Mouse (Mus musculus) small intestine, adult 2 months (tissue): ENCODE data around the gene Zhx3. TPM values are rescaled to one million over a fixed set of nuclear protein-coding genes. Genes with fewer than 3 reads are reported as not detected.

ENCODE experiments used
- H3K27ac ChIP-seq: fragments of 200-500 bp; 2 replicates; pipeline ENCODE4 v1.5.1; 2012; ENCODE audit warnings: low read depth, low read length, control low read depth, inconsistent platforms; ENCODE audit not compliant: insufficient read depth
- H3K27me3 ChIP-seq: fragments of 200-500 bp; 2 replicates; pipeline ENCODE4 v1.6.1; 2012; ENCODE audit warnings: mild to moderate bottlenecking, moderate library complexity, low read length, inconsistent platforms; ENCODE audit not compliant: control insufficient read depth, insufficient read depth
- H3K36me3 ChIP-seq: fragments of 200-500 bp; 2 replicates; pipeline ENCODE4 v1.6.1; 2012; ENCODE audit warnings: mild to moderate bottlenecking, low read length, control low read depth, inconsistent platforms; ENCODE audit not compliant: control insufficient read depth, insufficient read depth
- H3K4me1 ChIP-seq: fragments of 200-500 bp; 2 replicates; pipeline ENCODE4 v1.6.1; 2012; ENCODE audit warnings: low read length, inconsistent platforms, mixed read lengths; ENCODE audit not compliant: control insufficient read depth, insufficient read depth, insufficient read length
- H3K4me3 ChIP-seq: fragments of 200-500 bp; 2 replicates; pipeline ENCODE4 v1.5.1; 2012; ENCODE audit warnings: low read depth, mild to moderate bottlenecking, control low read depth, inconsistent platforms, low read length, moderate library complexity
- CTCF ChIP-seq: fragments of 200-500 bp; IDR thresholded peaks from 2 replicates; pipeline ENCODE4 v1.5.1; 2012; ENCODE audit warnings: low read depth, mild to moderate bottlenecking, control low read depth, inconsistent platforms, low read length, moderate library complexity, mixed read lengths; ENCODE audit not compliant: insufficient replicate concordance, insufficient read length; ENCODE audit errors: extremely low read depth
- POLR2A ChIP-seq: fragments of 200-500 bp; IDR thresholded peaks from 2 replicates; pipeline ENCODE4 v1.6.1; 2012; ENCODE audit warnings: low read depth, mild to moderate bottlenecking, control low read depth, inconsistent platforms, low read length, moderate library complexity
- WGBS: fragments of 180-500 bp; shearing (Covaris S2); methylation state at CpG from one replicate; pipeline ENCODE4 v1.1.7; 2018; 5-methylcytosine and 5-hydroxymethylcytosine counted together
- polyA plus RNA-seq: library from polyadenylated mRNA; depleted of rRNA; stranded (reverse); fragments of >200 nt; gene quantifications from 2 replicates; pipeline ENCODE4 v1.2.3, GENCODE M21; 2012

Gene Zhx3
- polyA plus RNA-seq, 1 experiment = 6.2 TPM

GRCm38 (mm10) chr2:160760433-160761184 is 112.2 kb downstream of the Zhx3 start:
- no peak overlapping the region for H3K4me3 ChIP-seq
- 83% methylated on average over 9 of the region's 9 CpGs for WGBS
- H3K27me3 ChIP-seq = no peaks in the 10 kb centered on the region
- no peak overlapping the region for H3K27ac ChIP-seq
- peaks cover 33% of the 10 kb centered on the region for H3K36me3 ChIP-seq
- TF ChIP-seq POLR2A (no peak), CTCF (peak; percentile 72; the same call in 1 of the 2 replicates)
- H3K4me1 ChIP-seq = no peaks in the 10 kb centered on the region

- H3K27me3 ChIP-seq = no peaks in the 10 kb centered on the region
- 85% methylated on average over 6 of the region's 6 CpGs for WGBS
- peaks cover 57% of the 10 kb centered on the region for H3K36me3 ChIP-seq
- H3K27ac ChIP-seq = no peak overlapping the region
- no peaks in the 10 kb centered on the region for H3K4me1 ChIP-seq
- H3K4me3 ChIP-seq = no peak overlapping the region
- TF ChIP-seq POLR2A (no peak), CTCF (no peak)
Measured at GRCm38 (mm10) chr2:160756583-160757203, 116.1 kb downstream of the Zhx3 start.

GRCm38 (mm10) chr2:160747075-160747474 is 125.7 kb downstream of the Zhx3 start:
- Histone ChIP-seq H3K27me3 (no peaks in the 10 kb centered on the region), H3K4me3 (no peak overlapping the region), H3K36me3 (peaks cover 14% of the 10 kb centered on the region), H3K4me1 (peaks cover 6% of the 10 kb centered on the region; the same call in 1 of the 2 replicates), H3K27ac (no peak overlapping the region)
- no peak for TF ChIP-seq CTCF
- no peak for TF ChIP-seq POLR2A
- 74% methylated on average over 10 of the region's 10 CpGs for WGBS

- peaks cover 11% of the 10 kb centered on the region for H3K36me3 ChIP-seq
Measured at GRCm38 (mm10) chr2:160746637-160747036, 126.2 kb downstream of the Zhx3 start.

GRCm38 (mm10) chr2:160745497-160745896 is 127.3 kb downstream of the Zhx3 start:
- 89% methylated on average over 1 of the region's 1 CpGs for WGBS
- Histone ChIP-seq H3K36me3 (peaks cover 8% of the 10 kb centered on the region), H3K4me3 (no peak overlapping the region), H3K27me3 (no peaks in the 10 kb centered on the region), H3K27ac (no peak overlapping the region), H3K4me1 (peaks cover 6% of the 10 kb centered on the region; the same call in 1 of the 2 replicates)
- TF ChIP-seq CTCF (no peak), POLR2A (no peak)

More at GRCm38 (mm10) chr2:160746637-160747036, 126.2 kb downstream of the Zhx3 start:
- Histone ChIP-seq H3K4me1 (peaks cover 6% of the 10 kb centered on the region; the same call in 1 of the 2 replicates), H3K27ac (no peak overlapping the region), H3K4me3 (no peak overlapping the region), H3K27me3 (no peaks in the 10 kb centered on the region)
- TF ChIP-seq POLR2A = no peak
- no peak for TF ChIP-seq CTCF
- 96% methylated on average over 5 of the region's 5 CpGs for WGBS

GRCm38 (mm10) chr2:160744823-160745210 is 128.0 kb downstream of the Zhx3 start:
- no peak overlapping the region for H3K27ac ChIP-seq
- H3K27me3 ChIP-seq = no peaks in the 10 kb centered on the region
- no peak for TF ChIP-seq CTCF
- TF ChIP-seq POLR2A = no peak
- no peak overlapping the region for H3K4me3 ChIP-seq
- peaks cover 8% of the 10 kb centered on the region for H3K36me3 ChIP-seq
- 75% methylated on average over 5 of the region's 5 CpGs for WGBS
- peaks cover 9% of the 10 kb centered on the region; the same call in 1 of the 2 replicates for H3K4me1 ChIP-seq

GRCm38 (mm10) chr2:160744040-160744822 is 128.6 kb downstream of the Zhx3 start:
- Histone ChIP-seq H3K27me3 (no peaks in the 10 kb centered on the region), H3K36me3 (peaks cover 8% of the 10 kb centered on the region), H3K27ac (no peak overlapping the region), H3K4me1 (peaks cover 13% of the 10 kb centered on the region), H3K4me3 (no peak overlapping the region)
- WGBS = 84% methylated on average over 7 of the region's 7 CpGs
- TF ChIP-seq POLR2A = no peak
- peak; percentile 43; the same call in 1 of the 2 replicates for TF ChIP-seq CTCF
